Mouse (Mus musculus): Measurements from ENCODE around the gene Tas1r3.

The Tas1r3 gene

DNA sequence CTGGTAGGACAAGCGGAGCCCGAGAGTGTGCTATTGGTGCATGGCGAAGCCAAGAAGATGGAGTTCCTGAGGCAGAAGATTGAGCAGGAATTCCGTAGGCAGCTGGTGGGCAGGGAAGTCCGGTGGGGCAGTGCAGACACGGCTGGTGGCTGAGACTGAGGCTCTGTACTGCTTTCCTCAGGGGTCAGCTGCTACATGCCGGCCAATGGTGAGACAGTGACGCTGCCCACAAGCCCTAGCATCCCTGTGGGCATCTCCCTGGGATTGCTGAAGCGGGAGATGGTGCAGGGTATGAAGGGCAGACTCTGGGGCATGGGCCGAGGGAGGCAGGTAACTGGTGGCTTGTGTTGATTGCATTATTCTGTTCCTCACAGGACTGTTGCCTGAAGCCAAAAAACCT lies 24.5 kb upstream of the Tas1r3 start:
- no peak for DNase-seq (ENCODE audit: low spot score in 2 of 2)

DNA sequence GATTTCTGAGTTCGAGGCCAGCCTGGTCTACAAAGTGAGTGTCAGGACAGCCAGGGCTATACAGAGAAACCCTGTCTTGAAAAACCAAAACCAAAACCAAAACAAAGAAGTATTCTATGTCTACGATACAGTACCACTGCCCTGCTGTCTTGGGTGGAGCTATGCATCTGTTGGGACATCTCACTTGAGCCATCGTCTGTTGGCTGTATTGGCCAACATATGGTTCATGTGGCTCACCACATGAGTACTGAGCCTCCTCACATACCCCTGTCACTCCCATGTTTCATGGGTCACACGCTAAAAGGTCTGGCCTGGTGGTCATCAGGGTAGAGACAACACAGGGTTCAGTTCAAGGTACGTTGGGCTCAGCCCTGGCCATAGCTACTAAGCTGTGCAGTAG lies 23.2 kb upstream of the Tas1r3 start:
- DNase-seq (ENCODE audit: low spot score in 2 of 2) = no peak

DNA sequence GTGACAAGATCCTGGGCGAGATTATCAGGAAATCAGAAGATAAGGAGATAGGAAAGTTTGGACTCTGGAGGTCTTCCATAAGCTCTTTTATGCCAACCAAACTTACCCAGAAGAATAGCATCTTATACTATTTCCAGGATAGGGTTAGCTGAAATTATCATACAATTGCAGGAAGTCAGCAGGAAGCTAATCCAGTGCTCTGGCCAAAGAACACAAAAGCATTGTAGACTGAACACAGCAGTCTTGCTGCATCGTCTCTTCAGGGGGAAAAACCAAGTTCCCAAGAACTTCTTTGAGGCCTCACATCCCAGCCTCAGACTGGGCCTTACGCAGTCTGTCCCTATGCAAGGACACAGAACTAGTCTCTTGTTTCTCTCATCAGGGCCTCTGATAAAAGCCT lies 20.4 kb upstream of the Tas1r3 start:
- no peak for DNase-seq (ENCODE audit: low spot score in 2 of 2)

DNA sequence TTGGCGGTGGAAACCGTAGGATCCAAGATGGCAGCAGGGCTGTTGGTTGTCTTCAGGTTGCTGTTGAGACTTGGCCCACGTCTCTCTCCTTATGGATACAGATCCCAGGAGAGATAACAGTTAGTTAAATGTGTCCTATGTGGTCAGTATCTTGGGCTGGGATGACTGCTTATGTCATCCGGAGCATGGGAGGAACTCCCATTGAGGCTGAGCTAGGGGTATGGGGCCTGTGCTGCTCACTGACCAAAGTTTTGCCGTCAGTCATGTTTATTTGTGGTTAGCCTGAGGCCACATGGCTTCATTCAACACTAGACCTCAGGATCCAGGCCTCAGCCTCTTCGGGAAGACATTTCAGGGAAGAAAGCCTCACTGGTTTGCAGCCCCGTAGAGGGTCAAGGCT lies 8.2 kb upstream of the Tas1r3 start:
- DNase-seq (ENCODE audit: low spot score in 2 of 2) = no peak

DNA sequence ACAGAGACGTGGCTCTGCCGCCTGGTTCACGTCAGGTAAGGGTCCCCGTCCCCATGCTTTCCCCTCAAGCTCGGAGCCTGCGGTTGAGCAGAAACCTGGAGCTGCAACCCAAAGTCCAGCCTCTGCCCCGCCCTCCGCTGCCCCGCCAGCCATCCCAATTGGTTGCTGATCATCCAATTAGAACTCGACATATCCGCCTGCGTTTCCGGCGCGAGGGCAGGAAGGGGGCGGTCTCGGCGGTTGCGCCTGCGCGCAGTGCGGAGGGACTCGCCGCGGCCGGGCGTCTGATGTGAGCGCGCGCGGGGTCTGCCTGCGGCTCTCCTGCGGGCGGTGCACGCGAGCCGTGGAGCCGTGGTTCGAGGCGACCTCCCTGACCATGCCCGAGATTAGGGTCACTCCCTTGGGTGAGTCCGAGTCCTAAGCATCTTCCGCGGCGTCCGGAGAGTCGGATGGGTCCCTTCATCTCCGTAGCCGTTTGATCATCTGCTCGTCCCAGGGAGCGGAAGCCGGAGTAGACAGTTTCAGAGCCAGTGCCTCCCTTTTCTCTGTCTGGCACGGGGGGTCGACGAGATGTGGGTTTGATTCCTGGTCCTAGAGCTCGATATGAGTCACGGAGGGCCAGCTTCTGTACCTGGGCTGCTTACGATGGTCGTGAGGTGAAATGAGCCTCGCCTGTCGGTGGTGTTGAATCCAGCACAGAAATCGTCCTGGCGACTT lies 6.3 kb upstream of the Tas1r3 start, which contains the start of the genes Cptp and Ints11:
TSS of gene Cptp (minus strand) at position 124 of the 717 bp plus-strand sequence.
TSS of gene Ints11 (plus strand) at position 230 of the 717 bp plus-strand sequence.
- DNase-seq (ENCODE audit: low spot score in 2 of 2) = peak; percentile 88 to 95

DNA sequence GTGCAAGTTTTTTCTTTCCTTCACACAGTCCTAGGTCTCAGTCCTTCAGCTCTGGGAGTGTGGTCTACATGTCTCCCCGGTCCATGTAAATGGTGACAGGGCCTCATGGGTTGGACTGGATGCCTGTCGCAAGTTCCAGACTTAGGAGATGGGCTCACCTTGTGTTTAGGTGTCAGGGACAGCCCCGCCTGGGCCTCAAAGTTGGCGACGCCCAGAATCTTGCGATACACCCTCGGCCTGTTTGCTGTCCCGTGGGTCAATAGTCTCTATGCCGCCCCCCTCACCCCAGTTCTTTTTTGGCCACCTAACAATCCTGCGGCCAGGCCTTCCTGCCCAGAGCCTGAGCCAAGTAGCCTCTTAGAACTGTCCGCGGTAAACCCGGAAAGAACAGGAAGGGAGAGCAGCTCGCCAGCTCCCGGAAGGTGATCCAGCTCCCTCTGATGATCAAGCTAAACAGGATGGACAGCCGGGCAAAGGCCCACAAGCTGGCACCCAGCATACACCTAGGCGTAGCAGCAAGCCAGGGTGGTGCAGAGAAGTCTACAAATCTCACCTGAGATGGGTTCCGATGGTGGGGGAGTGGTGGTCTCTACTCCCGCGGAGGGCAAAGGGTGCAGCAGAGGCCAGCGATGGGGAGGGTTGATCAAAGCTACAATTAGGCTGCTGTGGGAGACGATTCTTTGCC lies 5.6 kb upstream of the Tas1r3 start:
- DNase-seq (ENCODE audit: low spot score in 2 of 2) = no peak

DNA sequence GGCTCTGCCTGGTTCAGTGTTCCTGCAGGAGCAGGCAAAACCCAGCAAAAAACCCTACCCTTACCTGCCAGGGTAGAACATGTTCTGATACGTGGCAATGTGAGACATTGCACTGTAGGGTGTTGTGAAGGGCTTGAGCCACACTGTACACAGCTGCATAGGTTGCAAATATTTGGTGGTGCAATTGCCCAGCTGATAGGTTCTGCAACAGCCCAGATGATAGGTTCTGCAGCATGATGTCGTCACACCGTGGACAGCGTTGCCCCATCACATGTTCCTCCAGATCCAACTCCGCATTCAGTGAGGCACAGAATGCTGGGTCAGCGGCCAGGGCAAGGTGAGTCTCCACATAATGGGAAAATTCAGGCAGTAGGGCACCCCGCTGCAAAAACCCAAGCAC lies 1.4 kb downstream of the Tas1r3 start:
- no peak for DNase-seq (ENCODE audit: low spot score in 2 of 2)

DNA sequence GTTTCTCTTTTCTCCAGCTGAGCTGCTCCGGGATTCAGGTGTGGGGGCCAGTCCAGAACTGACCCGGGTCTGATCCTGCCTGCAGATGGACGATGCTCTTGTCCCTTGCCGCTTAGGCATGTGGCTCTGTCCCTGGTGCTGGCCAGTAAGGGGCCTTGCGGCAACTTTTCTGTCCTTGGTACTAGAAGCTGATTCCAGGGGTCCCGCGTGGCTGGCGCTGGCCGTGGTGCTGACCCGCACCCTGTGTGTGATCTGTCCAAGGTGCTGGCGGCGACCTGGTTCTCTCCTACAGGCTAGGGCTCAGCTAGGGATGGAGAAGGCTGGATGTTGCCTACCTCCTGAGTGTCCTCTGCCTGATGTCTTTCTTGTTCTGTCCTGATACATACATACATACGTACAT lies 3.8 kb downstream of the Tas1r3 start:
- DNase-seq (ENCODE audit: low spot score in 2 of 2) = no peak

DNA sequence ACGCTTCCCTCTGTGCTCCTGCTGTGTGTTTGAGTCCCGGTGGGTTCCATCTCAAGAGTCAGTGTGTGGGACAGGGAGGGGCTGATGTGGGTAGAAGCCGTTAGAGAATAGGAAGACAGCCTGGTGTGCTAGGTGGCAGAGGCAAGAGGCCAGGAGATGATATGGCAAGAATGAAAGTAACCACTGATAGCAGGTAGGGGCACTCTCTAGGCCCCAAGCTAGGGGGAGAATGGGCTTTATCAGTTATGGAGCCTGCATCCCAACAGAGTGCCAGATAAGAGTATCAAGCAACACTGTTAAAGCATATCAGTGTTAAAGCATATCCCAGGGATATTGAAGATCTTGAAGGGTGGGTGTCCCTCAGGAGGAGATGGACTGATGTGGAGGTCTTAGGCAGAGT lies 6.3 kb downstream of the Tas1r3 start:
- DNase-seq (ENCODE audit: low spot score in 2 of 2) = no peak

DNA sequence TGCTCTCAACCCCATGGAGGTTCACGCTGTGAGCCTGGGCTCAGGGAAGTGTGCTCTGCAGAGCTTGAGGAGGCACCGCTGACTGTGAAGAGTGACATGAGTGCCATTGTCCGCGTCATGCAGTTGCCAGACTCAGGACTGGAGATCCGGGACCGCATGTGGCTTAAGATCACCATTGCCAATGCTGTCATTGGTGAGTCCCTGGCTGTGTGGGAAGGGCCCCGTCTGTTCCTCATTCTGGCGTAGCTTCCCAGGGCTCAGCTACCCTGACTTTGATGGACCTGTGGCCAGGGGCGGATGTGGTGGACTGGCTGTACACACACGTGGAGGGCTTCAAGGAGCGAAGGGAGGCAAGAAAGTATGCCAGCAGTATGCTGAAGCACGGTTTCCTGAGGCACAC lies 7.1 kb downstream of the Tas1r3 start:
- DNase-seq (ENCODE audit: low spot score in 2 of 2) = no peak

DNA sequence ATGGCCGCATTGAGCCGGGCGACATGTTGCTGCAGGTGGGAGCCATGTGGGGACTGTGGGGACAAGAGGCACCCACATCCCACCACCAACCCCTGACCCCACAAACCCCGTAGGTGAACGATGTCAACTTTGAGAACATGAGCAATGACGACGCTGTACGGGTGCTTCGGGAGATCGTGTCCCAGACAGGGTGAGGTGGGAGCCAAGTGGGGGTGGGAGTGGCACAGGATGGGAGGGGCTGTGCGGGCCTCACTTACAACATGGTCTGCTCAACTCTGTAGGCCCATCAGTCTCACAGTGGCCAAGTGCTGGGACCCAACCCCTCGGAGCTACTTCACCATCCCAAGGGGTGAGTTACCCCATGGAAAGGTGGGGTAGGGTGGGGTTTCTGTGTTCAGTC lies 8.2 kb downstream of the Tas1r3 start:
- no peak for DNase-seq (ENCODE audit: low spot score in 2 of 2)

DNA sequence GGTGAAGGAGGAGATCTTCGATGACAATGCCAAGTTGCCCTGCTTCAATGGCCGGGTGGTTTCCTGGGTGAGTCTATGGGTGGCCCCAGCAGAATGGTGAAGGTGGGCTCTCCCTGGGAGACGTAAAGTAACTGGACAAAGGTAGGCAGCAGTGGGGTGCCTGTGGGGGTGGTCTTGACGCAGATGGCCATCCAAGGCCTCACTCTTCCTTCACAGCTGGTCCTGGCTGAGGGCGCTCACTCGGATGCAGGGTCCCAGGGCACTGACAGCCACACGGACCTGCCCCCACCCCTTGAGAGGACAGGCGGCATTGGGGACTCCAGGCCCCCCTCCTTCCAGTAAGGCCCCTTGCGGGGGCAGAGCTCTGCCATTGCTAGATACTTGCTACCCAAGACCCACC lies 9.7 kb downstream of the Tas1r3 start:
- no peak for DNase-seq (ENCODE audit: low spot score in 2 of 2)

DNA sequence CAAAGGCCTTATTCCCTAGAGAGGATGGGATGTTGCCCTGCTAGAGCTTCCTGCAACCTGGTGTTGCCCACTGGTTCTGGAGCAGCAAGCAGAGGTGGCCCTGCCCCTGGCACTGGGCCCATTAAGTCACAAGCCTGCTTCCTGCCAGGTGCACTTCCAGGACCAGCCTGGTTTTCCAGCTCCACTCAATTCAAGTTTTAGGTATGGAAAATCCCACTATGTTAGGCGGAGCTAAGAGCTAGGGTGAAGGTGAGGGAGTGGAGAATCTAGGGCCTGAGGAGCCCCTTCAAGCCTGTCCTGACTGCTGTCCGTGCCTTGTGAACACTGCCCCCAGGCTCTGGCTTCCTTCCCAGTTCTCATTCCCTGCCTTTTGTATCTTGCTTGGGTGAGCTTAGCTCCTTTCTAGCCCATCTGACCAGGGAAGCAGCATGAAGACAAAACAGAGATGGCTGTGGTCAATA lies 11.2 kb downstream of the Tas1r3 start:
- no peak for DNase-seq (ENCODE audit: low spot score in 2 of 2)

DNA sequence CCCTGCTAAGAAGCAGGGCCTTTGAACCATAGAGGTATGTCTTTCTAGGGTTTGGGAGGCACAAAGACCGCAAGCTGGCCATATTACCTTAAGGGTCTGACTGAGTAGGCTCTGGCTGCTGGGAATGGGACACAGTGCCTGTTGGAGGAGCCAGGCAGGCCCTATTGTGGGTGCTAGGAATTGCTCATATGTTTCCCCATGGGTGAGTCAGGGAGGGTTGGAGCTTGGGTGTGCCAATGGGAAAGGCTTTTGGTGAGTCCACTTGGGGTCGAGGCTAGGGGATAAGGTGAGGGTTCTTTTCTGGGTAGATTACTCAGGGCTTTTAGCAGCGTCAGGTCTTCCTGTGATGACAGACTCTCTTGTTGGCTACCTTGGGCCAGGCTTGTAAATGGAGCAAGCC lies 11.8 kb downstream of the Tas1r3 start:
- no peak for DNase-seq (ENCODE audit: low spot score in 2 of 2)

DNA sequence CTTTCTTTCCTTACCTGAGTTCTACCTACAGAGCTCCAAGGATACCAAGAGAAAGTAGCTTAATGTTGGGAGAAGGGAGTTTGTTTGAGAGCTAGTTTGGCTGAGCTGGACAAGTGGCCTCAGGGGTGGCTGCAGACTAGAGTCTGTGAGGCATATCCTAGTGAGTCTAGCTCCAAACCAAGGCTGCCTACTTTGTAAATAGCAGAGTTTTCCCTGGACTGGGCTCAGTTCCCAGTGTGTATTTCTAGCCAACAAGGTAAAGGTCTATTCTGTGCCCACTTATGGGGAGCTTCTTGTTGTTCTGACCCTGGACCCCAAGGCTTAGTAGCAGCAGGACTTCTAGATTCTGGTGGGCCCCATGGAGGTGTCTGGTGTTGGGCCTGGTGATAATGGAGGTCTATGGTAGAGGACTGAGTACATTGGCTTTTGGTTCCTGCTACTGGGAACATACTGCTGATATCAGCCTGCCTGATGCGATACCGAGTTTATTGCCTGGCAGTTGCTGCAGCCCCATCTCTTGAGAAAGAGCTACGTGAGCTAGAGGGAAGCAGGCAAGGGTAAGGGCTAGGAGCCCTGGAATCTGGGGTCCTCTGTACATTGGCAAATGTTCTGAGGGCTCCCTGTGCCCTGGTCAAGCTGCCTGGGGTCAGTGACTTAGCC lies 13.2 kb downstream of the Tas1r3 start:
- no peak for DNase-seq (ENCODE audit: low spot score in 2 of 2)

DNA sequence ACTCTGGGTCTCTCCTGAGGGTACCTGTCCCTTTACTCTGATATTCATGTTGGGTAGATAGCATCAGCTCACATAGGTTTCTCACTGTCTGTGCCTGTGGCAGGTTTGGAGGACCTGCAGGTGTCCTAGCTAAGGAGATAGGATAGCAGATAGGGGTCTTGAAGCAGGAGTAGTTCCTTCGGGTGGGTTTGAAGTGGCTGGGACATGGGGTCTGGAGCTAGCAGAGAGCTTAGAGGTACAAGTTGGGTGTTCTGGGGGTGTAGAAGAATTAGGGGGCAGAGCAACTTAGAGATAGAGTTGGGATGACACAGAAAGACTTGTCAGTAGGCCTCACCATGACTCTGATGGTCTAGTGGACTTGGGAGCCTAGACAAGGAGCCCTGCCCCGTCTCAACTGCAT lies 13.8 kb downstream of the Tas1r3 start:
- DNase-seq (ENCODE audit: low spot score in 2 of 2) = no peak

DNA sequence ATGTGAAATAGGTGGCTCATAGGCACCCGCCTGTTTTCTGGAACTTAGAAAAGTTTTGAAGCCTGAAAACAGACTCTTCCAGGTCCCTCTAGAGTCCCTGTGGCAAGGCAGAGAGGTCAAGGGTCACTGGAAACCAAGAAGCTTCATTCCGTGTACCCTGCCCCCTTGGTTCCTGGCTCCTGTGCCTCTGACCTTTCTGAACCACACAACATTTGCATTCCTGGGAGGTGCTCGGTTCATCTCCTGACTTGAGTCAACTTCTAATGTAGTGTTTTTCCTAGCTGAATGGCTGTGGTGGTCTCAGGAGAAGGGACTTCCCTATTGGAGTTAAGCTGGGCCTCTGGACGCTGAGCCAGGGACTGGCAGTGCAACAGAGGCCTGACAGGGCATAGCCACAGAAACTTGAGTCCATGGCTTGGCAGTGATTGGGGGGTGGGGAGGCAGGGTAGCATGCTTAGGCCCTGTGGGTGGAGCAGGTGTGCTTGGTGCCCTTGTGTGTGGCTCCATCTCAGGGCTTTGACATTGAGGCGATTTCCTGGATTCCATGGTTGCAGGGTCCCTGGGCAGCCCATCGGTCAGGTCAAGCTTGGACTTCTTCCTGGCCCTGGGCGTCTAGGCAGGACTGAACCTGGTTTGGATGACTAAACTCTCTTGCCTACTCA lies 14.6 kb downstream of the Tas1r3 start:
- no peak for DNase-seq (ENCODE audit: low spot score in 2 of 2)

DNA sequence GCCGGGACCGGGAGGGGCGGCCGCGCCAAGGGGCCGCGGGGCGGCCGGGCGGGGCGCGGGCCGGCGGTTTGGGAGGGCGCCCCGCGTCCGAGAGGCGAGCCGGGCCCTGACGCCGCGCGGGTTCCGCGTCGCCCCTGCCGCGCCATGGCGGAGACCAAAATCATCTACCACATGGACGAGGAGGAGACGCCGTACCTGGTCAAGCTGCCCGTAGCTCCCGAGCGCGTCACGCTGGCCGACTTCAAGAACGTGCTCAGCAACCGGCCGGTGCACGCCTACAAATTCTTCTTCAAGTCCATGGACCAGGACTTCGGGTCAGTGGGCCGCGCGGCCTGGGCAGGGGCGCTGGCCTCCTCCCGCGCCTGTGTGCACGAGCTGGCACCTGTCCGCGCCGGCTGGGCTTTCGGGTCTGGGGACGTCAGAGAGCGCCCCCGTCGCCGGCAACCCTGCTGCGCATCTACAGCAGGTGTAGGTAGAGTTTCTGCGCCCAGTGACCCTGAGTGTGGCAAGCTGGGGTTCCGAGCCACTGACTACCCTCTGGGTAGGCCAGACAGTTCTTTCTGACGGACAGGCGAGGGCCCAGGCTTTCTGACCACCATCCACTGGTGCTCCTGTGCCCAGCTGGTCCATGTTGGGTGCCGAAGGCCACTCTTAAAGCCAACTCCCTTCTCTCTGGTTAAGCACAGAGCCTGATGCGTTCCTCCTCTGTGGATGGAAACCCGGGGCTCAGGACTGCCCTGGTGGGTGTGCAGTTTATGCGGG lies 15.4 kb downstream of the Tas1r3 start:
- no peak for DNase-seq (ENCODE audit: low spot score in 2 of 2)

DNA sequence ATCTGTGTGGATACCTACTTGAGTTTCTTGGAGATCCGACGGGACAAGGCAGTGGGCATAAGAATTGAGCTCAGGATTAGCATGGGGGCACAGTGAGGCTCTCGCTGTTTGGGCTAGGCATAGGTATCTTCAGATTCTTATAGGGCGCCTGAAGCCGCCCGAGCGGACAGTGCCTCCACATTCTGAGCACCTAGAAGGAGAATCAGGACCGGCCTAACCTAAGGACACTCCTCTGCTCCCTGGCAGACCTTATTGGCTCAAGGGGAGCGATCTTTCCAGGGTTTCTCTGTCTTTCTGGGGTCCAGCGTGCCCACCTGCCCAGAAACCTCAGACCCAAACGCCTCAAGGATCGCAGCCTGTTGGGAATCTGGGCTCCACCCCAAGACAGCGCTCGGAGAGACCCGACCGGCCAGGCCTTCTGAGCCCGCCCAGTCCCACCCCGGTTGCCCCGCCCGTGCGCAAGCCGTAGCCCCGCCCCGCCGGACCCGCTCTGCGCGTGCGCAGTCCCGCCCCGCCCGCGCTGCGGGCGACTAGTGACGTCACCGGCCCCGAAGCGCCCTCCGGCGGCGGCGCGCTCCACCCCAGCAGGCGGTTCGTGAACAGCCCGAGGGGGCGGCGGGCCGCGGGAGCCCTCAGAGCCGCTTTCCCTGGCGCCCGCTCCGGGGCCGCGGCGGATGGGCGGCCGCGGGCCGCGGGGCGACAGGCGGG lies 16.1 kb downstream of the Tas1r3 start, which contains the start of gene Dvl1:
TSS of gene Dvl1 (plus strand) at position 532 of the 708 bp plus-strand sequence.
- DNase-seq (ENCODE audit: low spot score in 2 of 2) = peak; percentile 58 to 91

DNA sequence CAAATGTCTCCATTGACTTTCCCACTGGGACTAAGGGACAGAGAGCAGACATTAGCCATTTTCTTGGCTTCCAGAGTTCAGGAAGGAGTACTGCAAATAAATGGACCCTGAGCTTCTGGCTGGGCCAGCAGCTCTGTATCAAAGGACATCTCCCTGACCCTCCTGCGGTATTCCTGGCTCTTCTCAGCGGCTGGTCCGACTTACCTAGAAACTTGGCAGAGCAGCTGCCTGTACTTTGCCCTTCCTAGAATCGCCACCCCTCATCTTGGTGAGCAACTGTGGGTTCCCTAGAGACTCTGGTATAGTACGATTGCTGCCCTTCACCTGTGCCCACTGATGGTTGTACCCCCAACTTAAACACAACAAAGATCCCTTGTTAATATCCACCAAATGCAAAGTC lies 19.9 kb downstream of the Tas1r3 start:
- DNase-seq (ENCODE audit: low spot score in 2 of 2) = no peak
